Mouse (Mus musculus): ENCODE data around the gene Osbp2.

DNA sequence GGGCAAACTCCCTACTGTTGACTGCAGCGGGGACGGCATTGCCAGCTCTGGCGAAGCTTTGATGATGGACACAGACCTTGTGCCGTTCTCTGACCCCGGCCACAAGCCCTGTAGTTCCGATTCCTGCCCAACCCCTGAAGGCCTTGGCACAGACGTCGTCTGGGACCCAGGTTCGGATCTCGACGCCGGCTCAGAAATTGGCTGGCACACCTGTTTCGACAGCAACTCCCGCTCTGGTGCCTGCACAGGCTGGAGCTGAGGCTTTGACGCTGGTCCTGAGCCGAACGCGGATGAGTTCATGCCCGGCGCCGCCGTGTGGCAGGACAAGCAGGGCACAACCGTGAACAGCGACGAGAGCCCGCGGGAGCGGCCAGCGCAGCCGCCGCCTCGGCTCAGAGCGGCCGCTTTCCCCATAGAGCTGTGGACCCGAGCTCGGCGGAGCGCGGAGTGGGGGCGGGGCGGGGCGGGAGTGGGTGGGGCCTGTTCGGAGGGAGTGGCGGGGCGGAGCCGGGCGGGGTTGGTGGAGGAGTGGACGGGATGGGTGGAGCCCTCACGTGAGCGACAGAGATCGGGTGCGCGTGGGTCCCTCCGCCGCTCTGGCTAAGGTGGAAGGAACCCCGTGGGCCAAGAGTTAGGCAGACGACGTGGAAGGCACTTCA, at the start of gene Osbp2:
- TF ChIP-seq GATA1 (IDR thresholded peaks at IDR 0.05; ENCODE audit: borderline replicate concordance, low read length), result no peak
- no peak for TF ChIP-seq FLI1 (IDR thresholded peaks at IDR 0.05; ENCODE audit: low read length)
